17 mouse cellular contexts compared by ENCODE assay signal in the genomic region with DNA sequence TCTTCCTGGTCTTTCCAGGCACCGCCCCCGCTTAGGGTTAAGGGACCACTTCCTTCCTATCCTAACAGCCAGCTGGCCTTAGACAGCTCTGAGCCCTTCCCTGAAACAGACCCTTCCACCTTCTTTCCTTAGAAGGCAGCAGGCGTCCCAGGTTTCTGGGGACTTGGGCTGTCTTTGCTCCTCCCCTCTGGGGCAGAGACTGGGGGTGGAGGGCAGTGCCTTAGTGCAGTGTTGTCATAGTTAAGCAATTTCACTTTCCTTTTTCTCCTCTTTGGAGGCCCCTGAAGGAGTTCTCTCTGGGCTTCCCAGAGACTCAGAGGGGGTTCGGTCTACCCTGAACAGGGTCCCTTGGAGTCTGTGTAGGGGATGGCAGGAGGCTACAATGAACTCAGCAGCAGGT. TPM values are rescaled to one million over a fixed set of nuclear protein-coding genes. Genes with fewer than 3 reads are reported as not detected.
DNase-seq lines count a peak whose midpoint lies in the region; ATAC-seq and TF ChIP-seq lines count a peak whose summit lies in the region.
"Not testable (repeated sequence)": the region's sequence is repeated elsewhere in the genome, so short reads cannot be mapped to it uniquely, and the experiment has no call there.
"Had no signal": no experiment of that assay in that cellular context is flagged by ENCODE, and none has a peak within 500 bp of the region (broad histone marks: within the 10 kb centered on the region; RNA-seq: fewer than 3 reads in every experiment).

No protein-coding gene starts in this region.

- not testable (repeated sequence) for ATAC-seq in heart, embryonic 16.5 days (replicated peaks; ENCODE audit: extremely low read depth, insufficient read depth, low FRiP score); lung, embryonic 16.5 days (ENCODE audit: low read depth)

- not testable (repeated sequence) for H3K27me3 ChIP-seq in heart, embryonic 16.5 days (ENCODE audit: control insufficient read depth, insufficient read depth, low read length); lung, embryonic 16.5 days (ENCODE audit: control insufficient read depth, insufficient read depth, low read depth, low read length); thymus, adult 2 months (ENCODE audit: control insufficient read depth, insufficient read depth, low read length)

- H3K4me1 ChIP-seq in heart, embryonic 16.5 days (ENCODE audit: control insufficient read depth, insufficient read depth, low read length); lung, embryonic 16.5 days (replicated peaks; ENCODE audit: control insufficient read depth, insufficient read depth, low read length); thymus, adult 2 months (replicated peaks; ENCODE audit: control insufficient read depth, insufficient read depth, low read length): not testable (repeated sequence)

- not testable (repeated sequence) for H3K4me3 ChIP-seq in heart, embryonic 16.5 days (ENCODE audit: low read length); lung, embryonic 16.5 days (ENCODE audit: low read length)
- peak overlapping the region; percentile 25 for H3K4me3 ChIP-seq in thymus, adult 2 months (ENCODE audit: control insufficient read depth, insufficient read depth, low read length)

- not testable (repeated sequence) for H3K27ac ChIP-seq in heart, embryonic 16.5 days (ENCODE audit: low read length); lung, embryonic 16.5 days (ENCODE audit: low read length)
- peak overlapping the region; percentile 70 for H3K27ac ChIP-seq in thymus, adult 2 months (ENCODE audit: control insufficient read depth, insufficient read depth, low read length)

- DNase-seq in A20 (ENCODE audit: low read depth, low spot score) = peak; percentile 74
- peak; percentile 34 to 77 for DNase-seq in adrenal gland, adult (ENCODE audit: inconsistent age in 2 of 2, low spot score in 1 of 2)
- peak; percentile 5 for DNase-seq in gastrocnemius, postnatal 10 days
- peak; percentile 10 to 13 for DNase-seq in kidney, postnatal 36 days
- peak; percentile 27 for DNase-seq in ovary, postnatal 36 days (ENCODE audit: low spot score)
- peak; percentile 63 for DNase-seq in thymus, adult 2 months

- 0 out of 2 replicates have a peak overlapping the region, but pooled peaks have one; percentile 28 for H3K4me2 ChIP-seq in heart, embryonic 16.5 days (ENCODE audit: low read depth, low read length)
- 0 out of 2 replicates have a peak overlapping the region, but pooled peaks have one; percentile 21 for H3K4me2 ChIP-seq in lung, embryonic 16.5 days (ENCODE audit: low read depth, low read length)

- not testable (repeated sequence) for H3K36me3 ChIP-seq in heart, embryonic 16.5 days (ENCODE audit: control insufficient read depth, insufficient read depth); lung, embryonic 16.5 days (ENCODE audit: control insufficient read depth, insufficient read depth, low read length); thymus, adult 2 months (ENCODE audit: control insufficient read depth, insufficient read depth, low read length)

- not testable (repeated sequence) for H3K9ac ChIP-seq in heart, embryonic 16.5 days (ENCODE audit: low read length); lung, embryonic 16.5 days (ENCODE audit: low read length)

- not testable (repeated sequence) for H3K9me3 ChIP-seq in heart, embryonic 16.5 days (replicated peaks; ENCODE audit: control insufficient read depth, low read length); lung, embryonic 16.5 days (ENCODE audit: control insufficient read depth, low read length)

- not testable (repeated sequence) for TF ChIP-seq POLR2A in thymus, adult 2 months (IDR thresholded peaks at IDR 0.05; ENCODE audit: control insufficient read depth, extremely low read depth, insufficient read depth, low read length, poor library complexity)

- WGBS in heart, embryonic 16.5 days = 52% methylated on average over 4 of the region's 4 CpGs
- 51% methylated on average over 4 of the region's 4 CpGs for WGBS in lung, embryonic 16.5 days
- WGBS in thymus, adult 2 months = 34% methylated on average over 4 of the region's 4 CpGs

- TF ChIP-seq CTCF in thymus, adult 2 months (IDR thresholded peaks at IDR 0.05; ENCODE audit: borderline replicate concordance, control insufficient read depth, extremely low read depth, insufficient read depth, low read length, poor library complexity) = not testable (repeated sequence)

RNA-seq across cellular contexts. Expression of gene Sp140, which starts 0.6 kb away (rescaled TPM):
- under 1 TPM; 0.87 to 0.90 TPM for total RNA-seq in gastrocnemius, postnatal 10 days (2021)
- 3.1 and 3.2 TPM in 2 replicates for polyA plus RNA-seq in heart, embryonic 16.5 days (2015; fragmentation: Nextera tagmentation; extraction: Ambion mirVana)
- polyA plus RNA-seq in lung, embryonic 16.5 days (2015; fragmentation: Nextera tagmentation; extraction: Ambion mirVana) = 1.9 and 3.4 TPM in 2 replicates
- polyA plus RNA-seq in thymus, adult 2 months (2012; rRNA removed) = 19.8 and 27.1 TPM in 2 replicates

RNA-seq across cellular contexts. Expression of gene Sp110, which starts 2.2 kb away (rescaled TPM):
- 1 to 10 TPM; 1.0 to 1.1 TPM for total RNA-seq in gastrocnemius, postnatal 10 days (2021)
- 6.3 and 14.1 TPM in 2 replicates for polyA plus RNA-seq in heart, embryonic 16.5 days (2015; fragmentation: Nextera tagmentation; extraction: Ambion mirVana)
- 2.8 and 3.8 TPM in 2 replicates for polyA plus RNA-seq in lung, embryonic 16.5 days (2015; fragmentation: Nextera tagmentation; extraction: Ambion mirVana)
- 109 and 125 TPM in 2 replicates for polyA plus RNA-seq in thymus, adult 2 months (2012; rRNA removed)

RNA-seq across cellular contexts. Expression of gene G530012D18Rik, which starts 25.3 kb away (rescaled TPM):
- total RNA-seq in gastrocnemius, postnatal 10 days (2021) = not detected
- polyA plus RNA-seq in heart, embryonic 16.5 days (2015; fragmentation: Nextera tagmentation; extraction: Ambion mirVana) = not detected in 2 replicates
- not detected in 2 replicates for polyA plus RNA-seq in lung, embryonic 16.5 days (2015; fragmentation: Nextera tagmentation; extraction: Ambion mirVana)
- not detected in 2 replicates for polyA plus RNA-seq in thymus, adult 2 months (2012; rRNA removed)
- total RNA-seq: heart, postnatal 4 days; layer of hippocampus, adult 8-10 months; left cerebral cortex, postnatal 10 days had no signal
- polyA plus RNA-seq: embryonic facial prominence, embryonic 12.5 days; forebrain, embryonic 11.5 days; lung, embryonic 14.5 days; midbrain, embryonic 15.5 days; neural tube, embryonic 14.5 days; testis, adult 2 months had no signal

RNA-seq across cellular contexts. Expression of gene Sp100, which starts 49.0 kb away (rescaled TPM):
- 1 to 10 TPM; 2.5 to 4.4 TPM for total RNA-seq in gastrocnemius, postnatal 10 days (2021)
- polyA plus RNA-seq in heart, embryonic 16.5 days (2015; fragmentation: Nextera tagmentation; extraction: Ambion mirVana) = 4.8 and 9.9 TPM in 2 replicates
- polyA plus RNA-seq in lung, embryonic 16.5 days (2015; fragmentation: Nextera tagmentation; extraction: Ambion mirVana) = 2.8 and 3.6 TPM in 2 replicates
- polyA plus RNA-seq in thymus, adult 2 months (2012; rRNA removed) = 60.6 and 68.0 TPM in 2 replicates
- polyA plus RNA-seq: neural tube, embryonic 14.5 days had no signal

Comparison
In these comparisons a context has a peak if more than half of its experiments do, and no peak if none do; other contexts are left out.
1. DNase-seq: peak in every context shown above with its lines; median percentile 74 in A20; 63 in thymus, adult 2 months; 56 in adrenal gland, adult; 27 in ovary, postnatal 36 days; 12 in kidney, postnatal 36 days; 5 in gastrocnemius, postnatal 10 days.